Mouse (Mus musculus): ENCODE measurements at regions not wholly inside any gene's neighbourhood (a gene's known extent, or its start where the extent isn't known, plus 50 kb on each side); places are given as distances from the start of the nearest gene placed in this dataset.
"Not testable (repeated sequence)": the region's sequence is repeated elsewhere in the genome, so short reads cannot be mapped to it uniquely, and the experiment has no call there.

GRCm38 (mm10) chr17:7527681-7528080 is 142.4 kb upstream of the Unc93a2 start:
- Histone ChIP-seq H3K27me3 (replicated peaks) (no peaks in the 10 kb centered on the region), H3K4me3 (replicated peaks) (no peak overlapping the region), H3K4me1 (no peaks in the 10 kb centered on the region), H3K36me3 (replicated peaks; ENCODE audit: low read length) (no peaks in the 10 kb centered on the region), H3K9me3 (peaks cover 12% of the 10 kb centered on the region)
- TF ChIP-seq GATA1 (IDR thresholded peaks at IDR 0.05; ENCODE audit: borderline replicate concordance, low read length) (no peak), FLI1 (IDR thresholded peaks at IDR 0.05; ENCODE audit: low read length) (no peak)

GRCm38 (mm10) chr17:7524497-7524896 is 139.2 kb upstream of the Unc93a2 start:
- not testable (repeated sequence) for H3K4me3 ChIP-seq (replicated peaks); H3K4me1 ChIP-seq; H3K36me3 ChIP-seq (replicated peaks; ENCODE audit: low read length); H3K27me3 ChIP-seq (replicated peaks)
- peaks cover 14% of the 10 kb centered on the region; the same call in 1 of the 2 replicates for H3K9me3 ChIP-seq

GRCm38 (mm10) chr17:7521127-7521526 is 135.9 kb upstream of the Unc93a2 start:
- no peak for TF ChIP-seq GATA1 (IDR thresholded peaks at IDR 0.05; ENCODE audit: borderline replicate concordance, low read length)
- no peak for TF ChIP-seq FLI1 (IDR thresholded peaks at IDR 0.05; ENCODE audit: low read length)
- Histone ChIP-seq H3K27me3 (replicated peaks) (no peaks in the 10 kb centered on the region), H3K4me3 (replicated peaks) (no peak overlapping the region), H3K36me3 (replicated peaks; ENCODE audit: low read length) (no peaks in the 10 kb centered on the region), H3K9me3 (peaks cover 14% of the 10 kb centered on the region; the same call in 1 of the 2 replicates), H3K4me1 (no peaks in the 10 kb centered on the region)
